Mouse (Mus musculus) liver, embryonic 14.5 days (tissue): ENCODE measurements around the gene Crocc.

Experiments used
- CTCF ChIP-seq: IDR thresholded peaks from 2 replicates; pipeline ENCODE4 v1.5.1; 2016; ENCODE audit warnings: antibody characterized with exemption, low read depth, control low read depth
- EP300 ChIP-seq: IDR thresholded peaks from 2 replicates; pipeline ENCODE4 v1.6.1; 2016; ENCODE audit warnings: antibody characterized with exemption, low read depth

DNA sequence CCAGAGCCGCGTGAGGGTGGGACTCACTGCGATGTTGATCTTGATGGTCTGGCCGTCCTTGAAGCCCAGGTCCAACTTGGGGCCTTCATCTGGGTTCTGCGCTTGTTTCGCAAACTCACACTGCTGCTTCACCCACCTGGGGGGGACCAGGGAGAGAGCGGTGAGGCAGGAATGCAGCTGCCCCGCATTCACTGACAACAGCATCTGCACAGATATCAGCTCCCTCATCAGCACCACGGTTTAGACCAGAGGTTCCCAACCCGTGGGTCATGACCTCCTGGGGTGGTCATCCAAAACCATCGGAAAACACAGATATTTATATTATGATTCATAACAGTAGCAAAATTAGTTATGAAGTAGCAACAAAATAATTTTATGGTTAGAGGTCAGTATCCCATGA, 12.2 kb upstream of the Crocc start:
- TF ChIP-seq CTCF = no peak
- TF ChIP-seq EP300 = no peak
